Mouse (Mus musculus): ENCODE data around the gene Gm48552.
A peak's percentile ranks its signal among the peaks of the same experiment; 100 is the strongest.

Gm48552 gene

DNA sequence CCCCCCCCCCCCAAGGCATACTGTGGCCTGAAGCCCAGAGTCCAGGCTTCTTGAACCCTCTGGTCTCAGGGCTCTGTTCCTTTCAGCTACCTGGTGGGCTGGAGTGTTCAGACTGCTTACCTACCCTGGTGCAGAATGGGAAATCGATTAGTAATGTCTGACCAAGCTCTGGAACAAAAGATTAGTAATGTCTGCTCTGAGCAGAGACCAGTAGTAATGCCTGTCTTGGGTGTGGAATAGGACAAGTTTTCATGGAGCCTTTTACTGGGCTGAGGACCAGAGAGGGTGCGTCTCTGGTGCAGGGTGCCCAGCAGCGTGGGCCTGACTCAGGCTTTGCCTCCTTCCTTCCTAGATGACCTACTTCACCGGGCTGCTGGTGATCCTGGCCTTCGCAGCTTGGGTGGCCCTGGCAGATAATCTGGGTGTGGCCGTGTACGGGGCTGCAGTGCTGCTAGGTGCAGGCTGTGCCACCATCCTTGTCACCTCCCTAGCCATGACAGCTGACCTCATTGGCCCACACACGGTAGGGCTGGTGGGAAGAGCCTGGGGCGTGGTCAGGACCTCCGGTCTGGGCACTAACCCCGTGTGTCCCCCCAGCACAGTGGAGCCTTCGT lies 26.4 kb upstream of the Gm48552 start:
- DNase-seq = no peak

DNA sequence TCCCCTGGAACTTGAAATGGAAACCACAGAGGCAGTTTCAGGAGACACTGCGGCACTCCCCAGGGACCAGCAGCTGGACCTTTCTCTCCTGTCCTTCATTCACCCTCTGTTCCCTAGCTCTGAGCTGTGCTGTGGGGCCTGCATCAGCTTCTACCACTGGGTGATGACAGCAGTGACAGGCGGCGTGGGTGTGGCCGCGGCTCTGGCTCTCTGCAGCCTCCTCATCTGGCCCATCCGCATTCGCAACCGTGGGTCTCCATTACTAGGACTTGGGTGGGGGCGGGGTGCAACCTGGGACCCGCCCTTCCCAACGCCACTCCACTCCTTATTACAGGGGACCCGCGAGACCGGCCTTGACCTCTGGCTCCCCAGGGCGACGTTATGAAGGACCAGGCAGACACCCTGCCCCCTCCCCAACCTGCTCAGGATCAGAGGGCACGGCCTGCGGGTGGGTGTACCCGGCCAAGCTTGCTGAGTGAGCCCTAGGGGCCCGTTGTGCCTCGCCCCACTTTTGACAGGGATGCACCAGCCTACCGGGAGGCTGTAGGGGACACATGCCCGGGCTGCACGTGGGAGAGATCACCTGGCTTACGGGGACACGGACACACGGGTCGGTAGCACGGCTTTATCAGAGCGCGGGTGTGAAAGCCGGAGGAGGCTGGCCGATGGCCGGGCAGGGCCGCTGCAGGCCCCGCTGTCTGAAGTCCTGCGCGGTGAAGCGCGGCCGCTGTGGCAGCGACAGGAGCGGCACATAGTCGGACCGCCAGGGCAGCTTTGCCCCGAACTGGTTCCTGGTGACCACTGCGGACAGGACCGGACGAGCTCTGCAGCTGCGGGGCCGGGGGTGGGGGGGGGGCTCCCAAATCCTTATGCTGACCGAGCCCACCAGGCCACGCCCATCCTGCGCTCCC lies 25.1 kb upstream of the Gm48552 start:
- DNase-seq = peak in 1 of 2 experiments; percentile 78

DNA sequence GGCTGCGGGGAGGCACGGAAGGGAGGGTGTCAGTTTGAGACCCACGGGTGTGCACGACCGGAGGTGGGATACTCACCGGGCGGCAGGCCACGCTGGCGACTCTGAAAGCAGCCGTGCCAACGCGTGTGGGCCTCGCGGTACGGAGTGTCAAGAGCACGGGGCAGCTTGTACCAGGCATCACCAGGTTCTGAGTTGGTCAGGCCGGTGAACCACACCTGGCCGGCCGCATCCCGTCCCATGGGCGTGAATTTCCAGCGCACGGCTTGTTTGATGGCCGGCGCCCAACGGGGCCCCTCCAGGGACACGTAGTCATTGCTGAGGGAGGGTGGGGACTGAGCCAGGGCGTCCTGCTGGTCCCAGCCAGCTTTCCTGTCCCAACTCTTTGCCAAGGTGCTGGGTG lies 24.1 kb upstream of the Gm48552 start:
- DNase-seq = peak in 1 of 2 experiments; percentile 37

DNA sequence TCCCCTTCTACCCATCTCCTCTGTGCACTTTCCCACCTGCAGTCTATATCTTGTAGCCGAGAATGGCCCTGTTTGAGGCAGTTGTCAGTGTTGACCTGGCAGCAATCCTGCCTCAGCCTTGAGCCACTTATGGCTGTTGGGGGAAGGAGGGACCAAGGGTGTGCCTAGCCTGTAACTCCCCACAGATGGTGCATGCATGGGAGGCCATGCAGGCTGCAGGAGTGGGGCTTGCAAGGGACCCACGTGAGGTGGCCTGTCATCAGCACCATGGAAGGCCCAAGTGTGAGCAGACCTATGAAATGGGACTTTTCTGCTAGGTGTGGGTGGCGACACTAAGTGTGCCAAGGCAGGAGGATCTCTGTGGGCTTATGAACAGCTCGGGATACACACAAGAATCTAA lies 23.7 kb upstream of the Gm48552 start:
- DNase-seq = no peak

DNA sequence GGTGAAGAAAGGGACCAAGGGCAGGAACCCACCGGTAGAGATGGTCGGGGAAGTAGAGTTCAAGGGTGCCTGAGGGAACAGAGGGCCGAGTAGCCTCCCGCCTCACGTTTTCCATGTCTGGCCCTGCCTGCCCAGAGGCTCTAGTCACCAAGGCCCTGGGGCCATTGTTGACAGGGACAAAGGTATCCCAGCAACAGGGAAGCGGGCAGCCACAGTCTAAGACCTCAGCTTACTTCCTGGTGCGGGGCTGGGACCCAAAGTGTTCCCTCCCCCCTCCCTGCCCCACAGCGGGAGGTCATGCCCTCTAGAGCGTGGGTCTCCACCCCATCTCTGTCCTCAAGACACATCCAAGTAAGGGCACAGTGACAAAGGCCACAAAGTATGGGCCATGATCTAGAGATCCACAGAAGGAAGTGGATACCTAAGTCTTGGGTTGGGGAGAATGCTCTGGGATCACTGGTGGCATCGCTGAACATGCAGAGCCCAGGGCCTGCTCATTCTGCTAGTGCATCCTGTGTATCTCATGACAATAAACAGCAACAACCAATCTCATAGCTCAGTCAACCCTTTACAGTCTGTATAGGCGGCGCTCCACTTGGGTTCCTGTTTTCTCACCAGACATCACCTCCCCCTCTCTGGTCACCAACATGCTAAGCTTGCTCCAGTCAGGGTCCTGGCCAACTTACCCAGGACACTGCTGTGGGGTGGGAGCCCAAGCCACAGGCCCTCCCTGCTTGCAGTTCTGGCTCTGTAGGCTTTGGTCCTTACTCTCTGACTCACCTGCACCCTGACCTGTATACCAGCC lies 22.9 kb upstream of the Gm48552 start, which contains the start of gene 4930404N11Rik:
4930404N11Rik (minus strand) TSS at position 145 of the 805 bp plus-strand sequence.
- DNase-seq = no peak

DNA sequence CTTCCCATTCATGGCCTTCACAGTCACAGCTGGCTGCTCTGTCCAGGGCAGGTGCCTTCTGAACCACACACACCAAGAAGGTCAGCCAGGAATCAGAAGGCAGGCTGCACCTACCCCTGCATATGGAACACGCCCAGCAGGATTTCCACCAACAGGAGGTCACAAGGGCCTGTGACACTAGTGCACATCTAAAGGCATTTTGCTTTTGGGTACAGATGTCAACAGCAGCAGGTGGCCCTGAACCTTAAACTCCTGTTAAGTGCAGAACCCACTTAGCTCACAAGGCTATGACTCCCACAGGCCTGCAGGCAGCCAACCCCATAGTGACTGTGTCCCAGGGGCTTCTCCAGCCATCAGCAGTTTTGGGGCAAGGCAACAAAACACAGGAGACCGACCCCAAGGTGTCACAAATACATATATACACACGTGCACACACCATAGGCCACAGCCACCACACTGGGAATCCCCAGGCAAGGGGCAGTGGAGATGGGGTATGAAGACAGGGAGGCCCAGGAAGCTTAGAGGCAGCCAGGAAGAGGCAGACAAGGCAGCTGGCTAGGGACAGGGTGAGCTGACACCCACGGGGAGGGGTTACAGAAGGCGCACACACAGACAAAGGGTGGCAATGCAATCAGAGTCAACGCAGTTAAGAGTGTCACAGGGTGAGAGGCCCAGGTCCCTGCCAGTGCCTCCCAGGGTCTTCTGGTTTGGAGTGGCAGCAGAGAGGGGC lies 22.2 kb upstream of the Gm48552 start:
- DNase-seq = peak; percentile 46 to 49

DNA sequence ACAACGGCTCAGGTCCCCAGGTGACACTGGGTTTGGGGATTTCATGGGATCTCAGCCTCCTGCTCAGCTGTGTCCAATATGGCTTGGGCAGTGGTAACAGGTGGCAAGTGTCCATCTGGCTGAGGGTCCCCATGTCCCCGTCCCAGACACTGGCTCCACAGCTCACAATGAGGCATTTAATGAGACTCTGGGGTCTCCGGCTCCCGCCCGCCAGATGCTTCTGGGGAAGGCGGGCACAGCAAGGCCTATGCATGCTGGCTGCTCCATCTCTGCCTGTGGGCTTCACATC lies 21.7 kb upstream of the Gm48552 start:
- DNase-seq = no peak

DNA sequence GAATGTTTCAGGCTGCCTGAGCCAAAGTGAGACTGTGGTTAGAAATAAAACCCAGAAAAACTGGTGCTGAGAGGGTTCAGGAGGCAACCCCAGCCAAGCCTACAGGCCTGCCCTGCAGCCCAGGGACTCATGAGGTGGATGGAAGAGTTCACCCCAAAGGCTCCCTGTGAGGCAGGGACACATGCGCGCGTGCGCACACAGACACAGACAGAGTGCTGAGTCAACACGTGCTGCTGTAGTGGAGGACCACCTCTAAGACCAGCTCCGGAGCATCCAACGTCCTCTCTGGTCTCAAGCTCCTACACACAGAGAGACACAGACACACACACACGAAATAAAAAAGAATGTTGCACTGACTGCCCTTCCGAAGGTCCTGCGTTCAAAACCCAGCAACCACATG lies 13.5 kb upstream of the Gm48552 start:
- no peak for DNase-seq

DNA sequence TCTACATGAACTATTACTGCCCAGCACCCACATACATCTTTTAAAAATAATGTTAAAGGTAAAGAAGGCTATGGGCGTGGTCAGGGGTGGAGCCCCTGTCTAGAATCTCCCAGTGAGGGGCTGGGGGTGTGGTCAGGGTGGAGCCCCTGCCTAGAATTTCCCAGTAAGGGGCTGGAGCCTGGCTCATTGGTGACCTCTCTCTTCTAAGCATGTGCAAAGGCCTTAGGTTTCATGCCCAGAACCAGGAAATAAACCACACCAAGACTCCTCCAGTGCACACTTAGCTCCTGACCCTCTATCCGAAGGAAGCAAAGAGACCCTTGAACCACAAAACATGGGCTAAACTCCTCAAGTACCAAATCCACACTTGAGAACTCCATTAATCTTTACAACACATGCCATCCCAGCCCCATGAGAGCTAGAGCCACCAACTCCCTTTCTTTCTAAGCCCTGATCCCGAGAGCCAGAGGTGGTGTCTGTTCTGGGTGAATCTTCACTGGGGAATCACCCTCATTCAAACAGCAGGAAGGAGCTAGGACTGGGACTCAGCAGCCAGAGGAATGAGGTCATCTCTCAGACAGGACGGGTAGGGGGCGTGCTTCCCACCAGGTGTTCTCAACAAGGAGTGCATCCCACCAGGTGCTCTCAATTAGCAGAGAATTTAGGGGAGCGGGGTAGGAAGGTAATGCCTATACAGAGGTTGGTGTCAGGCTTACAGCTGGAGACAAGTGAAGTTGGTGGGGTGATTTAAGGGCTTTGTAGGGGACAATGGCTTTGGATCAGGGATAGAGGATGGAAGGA lies 12.0 kb upstream of the Gm48552 start:
- no peak for DNase-seq

DNA sequence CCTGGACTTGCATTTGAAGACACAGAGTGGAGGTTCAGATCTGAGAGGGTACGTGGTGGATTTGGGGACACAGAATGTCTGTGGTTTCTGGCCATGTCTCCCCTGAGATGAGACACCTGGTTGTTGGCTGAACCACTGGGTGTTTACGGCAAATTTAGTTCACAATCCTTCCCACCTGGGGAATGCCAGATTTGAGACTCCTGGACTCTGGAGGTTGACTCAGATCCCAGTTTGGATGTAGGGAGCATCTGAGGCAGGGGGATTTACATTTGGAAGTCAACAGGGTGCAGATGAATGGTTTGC lies 11.5 kb upstream of the Gm48552 start:
- no peak for DNase-seq

DNA sequence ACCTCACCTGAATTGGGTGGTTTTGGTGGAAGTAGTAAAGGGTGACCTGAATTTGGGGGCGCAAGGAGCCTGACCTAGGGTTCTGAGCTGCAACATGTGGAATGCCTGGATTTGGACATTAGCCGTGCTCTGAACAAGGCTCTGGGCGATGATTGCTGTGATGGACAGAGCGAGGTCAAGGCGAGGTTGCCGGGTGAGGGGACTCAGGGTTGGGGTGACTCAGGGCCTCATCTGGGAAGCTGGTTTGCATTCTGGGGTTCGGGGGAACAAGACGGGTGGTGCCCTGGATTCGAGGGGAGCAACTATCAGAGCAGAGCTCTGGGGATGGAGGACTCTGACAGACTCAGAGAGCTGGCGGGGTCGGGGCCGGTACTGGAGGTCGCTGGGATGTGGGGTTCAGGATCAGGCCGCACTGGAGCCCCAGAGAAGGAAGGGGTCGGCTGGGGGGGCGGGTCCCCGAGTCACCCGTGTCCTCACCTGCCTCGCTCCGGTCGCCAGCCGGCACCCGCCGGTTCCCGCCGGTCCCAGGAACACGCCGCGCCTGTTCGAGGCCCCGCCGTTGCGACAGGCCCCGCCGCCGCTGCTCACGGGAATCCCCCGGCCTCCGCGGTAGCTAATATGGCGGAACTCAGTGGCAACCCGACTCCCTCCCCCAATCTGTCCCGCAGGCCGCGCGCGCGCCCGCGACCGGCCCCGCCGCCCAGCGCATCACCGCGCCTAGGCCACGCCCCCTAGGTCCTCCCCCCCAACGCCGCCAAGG lies 10.8 kb upstream of the Gm48552 start, which contains the start of gene Fzr1:
Fzr1 (minus strand) TSS at position 724 of the 760 bp plus-strand sequence.
- no peak for DNase-seq

DNA sequence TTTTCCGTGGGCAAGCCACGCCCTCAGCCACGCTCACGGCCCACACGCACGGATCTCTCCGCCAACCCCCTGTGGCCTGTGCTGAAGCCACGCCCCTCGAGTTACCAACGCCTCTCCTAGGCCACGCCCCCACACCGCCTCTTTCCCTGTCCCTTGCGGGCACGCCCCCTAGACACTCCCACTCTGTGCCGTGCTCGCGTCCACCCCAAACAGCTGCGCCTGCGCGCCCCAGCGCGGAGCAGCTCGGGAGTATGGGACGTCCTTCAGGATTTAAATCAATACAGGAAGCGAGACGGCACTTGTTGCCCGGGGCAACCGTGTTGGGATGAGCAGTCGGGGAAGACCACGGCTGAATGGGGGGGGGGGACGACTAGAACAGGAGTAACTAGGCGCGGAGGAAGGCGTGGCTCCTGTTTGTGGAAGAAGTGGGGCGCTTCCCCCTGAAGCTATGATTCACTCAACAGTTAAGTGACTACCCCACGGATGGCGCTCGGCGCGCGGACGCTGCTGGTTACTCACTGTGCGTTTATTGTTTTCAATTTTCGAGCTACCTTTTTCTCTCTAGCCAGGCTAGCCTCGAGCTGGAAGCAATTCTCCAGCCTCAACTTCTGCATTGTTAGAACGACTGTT lies 10.1 kb upstream of the Gm48552 start:
- DNase-seq = peak; percentile 100

DNA sequence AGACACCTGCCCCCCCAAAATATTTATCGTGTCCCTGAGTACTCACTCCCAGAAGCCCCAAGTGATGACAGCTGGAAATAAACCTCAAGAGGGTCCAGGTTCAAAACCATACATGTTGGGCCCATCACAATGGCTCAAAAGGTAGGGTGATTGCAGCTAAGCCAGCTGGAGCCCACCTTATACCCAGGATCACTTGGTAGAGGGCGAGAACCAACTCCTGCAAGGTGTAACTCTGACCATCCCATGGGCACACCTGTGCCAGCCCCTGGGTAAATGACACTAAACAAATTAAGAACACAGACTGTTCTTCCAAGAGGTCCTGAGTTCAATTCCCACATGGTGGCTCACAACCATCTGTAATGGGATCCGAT lies 9.6 kb upstream of the Gm48552 start:
- no peak for DNase-seq

DNA sequence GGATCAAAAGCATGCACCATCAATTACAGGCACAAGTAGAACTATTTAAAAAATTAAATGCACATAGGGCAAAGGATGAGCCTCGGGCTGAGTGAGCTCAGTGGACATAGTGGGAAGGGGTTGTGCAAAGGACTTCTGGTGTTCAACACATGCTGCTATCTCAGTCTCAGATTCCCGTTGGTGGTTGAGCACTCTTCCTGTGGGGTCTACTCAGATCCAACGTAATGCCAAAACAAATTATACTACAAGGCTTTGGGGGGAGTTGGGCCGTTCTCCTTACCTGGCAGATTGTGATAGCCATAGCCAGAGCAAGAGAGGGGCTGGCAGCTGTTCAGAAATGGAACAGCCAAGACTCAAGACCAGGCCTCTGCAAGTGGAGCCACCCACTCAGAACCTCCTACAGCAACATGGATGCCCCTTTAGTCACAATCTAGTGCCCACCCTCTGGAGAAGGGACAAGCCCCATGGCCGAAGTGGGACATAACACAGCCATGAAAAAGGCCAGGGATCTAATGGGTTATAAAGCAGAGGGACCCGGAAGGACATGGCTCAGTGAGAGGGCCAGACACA lies 8.9 kb upstream of the Gm48552 start:
- no peak for DNase-seq

DNA sequence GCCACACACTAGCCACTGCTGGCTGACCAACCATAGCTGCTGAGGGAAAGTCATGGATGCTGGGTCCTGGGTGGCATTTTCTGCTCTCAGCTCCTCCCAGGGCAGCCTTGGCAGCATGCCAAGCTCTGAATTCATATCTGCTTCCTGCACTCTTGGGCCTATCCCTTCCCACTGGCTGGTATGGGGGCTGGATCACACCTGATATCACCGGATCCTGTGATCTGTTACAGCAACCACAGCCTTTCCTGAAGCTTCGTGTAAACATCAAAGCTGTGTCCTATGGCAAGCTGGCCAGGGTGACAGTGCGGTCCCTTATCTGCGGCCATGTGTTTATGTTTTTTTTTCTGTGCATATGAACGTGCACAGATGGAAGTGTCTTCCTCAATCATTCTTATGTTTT lies 6.8 kb upstream of the Gm48552 start:
- no peak for DNase-seq

DNA sequence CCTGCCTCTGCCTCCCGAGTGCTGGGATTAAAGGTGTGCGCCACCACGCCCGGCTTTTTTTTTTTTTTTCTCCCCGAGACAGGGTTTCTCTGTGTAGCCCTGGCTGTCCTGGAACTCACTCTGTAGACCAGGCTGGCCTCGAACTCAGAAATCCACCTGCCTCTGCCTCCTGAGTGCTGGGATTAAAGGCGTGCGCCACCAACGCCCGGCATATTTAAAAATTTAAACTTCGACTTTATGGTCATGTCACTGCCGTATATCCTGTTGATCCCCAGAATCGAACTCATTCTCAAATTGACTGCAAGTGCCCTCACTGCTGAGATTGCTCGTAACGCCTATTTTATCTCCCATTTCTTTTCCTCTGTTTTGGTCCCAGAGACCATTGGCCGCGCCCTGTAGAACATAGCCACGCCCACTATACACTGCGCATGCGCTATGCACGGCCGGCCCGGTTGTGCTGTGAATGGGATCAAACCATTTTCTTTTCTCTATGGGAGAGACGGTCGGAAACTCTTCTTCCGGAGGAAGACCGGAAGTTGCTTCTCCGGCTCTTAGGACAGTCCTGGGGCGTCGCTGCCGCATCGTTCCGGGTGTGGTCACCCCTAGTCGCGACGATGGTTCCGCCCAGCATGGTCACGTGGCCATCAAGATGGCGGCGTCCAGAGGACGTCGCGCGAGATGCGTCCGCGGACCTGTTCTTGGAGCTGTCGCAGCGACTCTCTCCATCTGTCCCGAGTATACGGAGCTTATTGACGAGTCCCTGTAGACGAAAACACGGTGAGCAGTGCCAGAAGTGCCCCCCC lies 4.8 kb upstream of the Gm48552 start, which contains the start of the genes Dohh and Gm48551:
Dohh (plus strand) TSS at position 627 of the 803 bp plus-strand sequence.
Gm48551 (plus strand) TSS at position 665 of the 803 bp plus-strand sequence.
- peak; percentile 99 to 100 for DNase-seq

DNA sequence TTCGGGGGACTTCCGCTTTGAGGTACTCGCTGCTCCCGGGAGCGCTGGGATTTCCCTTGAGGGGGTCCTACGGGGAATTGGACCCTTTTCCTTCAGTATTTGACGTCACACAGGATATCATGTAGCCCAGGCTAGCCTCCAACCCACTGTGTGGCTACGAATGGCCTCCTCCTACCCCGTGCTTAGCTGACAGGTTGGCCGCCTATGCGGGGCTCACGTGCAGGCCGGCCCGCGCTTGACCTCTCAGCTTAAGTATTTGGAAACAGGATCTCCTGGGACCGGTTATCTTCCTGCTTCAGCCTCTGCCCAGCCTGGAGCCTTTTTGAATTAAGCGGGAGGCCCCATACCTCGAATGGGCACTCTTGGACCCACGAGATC lies 4.2 kb upstream of the Gm48552 start:
- DNase-seq = no peak

DNA sequence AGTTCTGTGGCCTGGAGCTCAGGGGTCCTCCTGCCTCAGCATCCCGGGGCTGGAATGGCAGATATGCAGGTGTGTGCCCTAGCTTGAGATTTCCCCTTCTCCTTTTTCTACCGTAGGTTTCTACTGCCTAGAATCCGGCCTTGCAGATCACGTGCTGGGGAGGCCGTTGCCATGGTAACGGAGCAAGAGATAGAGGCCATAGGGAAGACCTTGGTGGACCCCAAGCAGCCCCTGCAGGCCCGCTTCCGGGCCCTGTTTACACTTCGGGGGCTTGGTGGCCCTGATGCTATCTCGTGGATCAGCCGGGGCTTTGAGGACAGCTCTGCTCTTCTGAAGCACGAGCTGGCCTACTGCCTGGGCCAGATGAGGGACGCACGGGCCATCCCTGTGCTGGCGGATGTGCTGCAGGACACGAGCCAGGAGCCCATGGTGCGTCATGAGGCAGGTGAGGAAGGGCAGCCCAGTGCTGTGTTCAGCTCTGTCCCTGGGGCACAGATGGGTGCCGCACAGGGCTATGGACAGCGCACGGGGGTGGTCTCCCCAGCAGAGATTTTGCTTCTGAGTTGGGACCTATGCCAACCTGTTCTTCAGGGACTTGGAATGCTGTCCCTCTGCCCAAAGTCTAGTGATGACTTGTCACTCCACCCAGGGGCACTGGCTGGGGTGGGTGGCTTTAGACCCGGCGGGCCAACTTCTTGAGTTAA lies 3.0 kb upstream of the Gm48552 start:
- no peak for DNase-seq

DNA sequence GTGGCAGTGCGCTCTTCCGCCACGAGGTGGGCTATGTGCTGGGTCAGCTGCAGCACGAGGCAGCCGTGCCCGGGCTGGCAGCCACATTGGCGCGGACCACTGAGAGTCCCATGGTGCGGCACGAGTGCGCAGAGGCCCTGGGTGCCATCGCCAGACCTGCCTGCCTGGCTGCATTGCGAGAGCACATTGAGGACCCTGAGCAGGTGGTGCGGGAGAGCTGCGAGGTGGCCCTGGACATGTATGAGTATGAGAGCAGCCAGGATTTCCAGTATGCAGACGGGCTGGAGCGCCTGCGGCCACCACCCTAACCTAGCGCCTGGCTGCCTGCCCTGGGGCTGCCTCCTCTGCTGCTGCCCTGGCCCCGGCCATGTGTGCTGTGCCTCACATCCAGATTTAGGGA lies 1.1 kb upstream of the Gm48552 start:
- DNase-seq = no peak

Data from kidney, postnatal 36 days (tissue).